Mouse (Mus musculus): ENCODE data around the gene Nbeal2.
"Not testable (repeated sequence)": the region's sequence is repeated elsewhere in the genome, so short reads cannot be mapped to it uniquely, and the experiment has no call there.

Nbeal2 gene

GRCm38 (mm10) chr9:110653655-110654461, at the start of gene Nbeal2:
Gene Nbeal2, minus strand, starts transcription at chr9:110654161.
- in situ Hi-C loops (cut with MboI; ENCODE audit: low sequenced_read_pairs): no loop called here

- in situ Hi-C loops (cut with MboI; ENCODE audit: low sequenced_read_pairs): no loop called here
Observed at GRCm38 (mm10) chr9:110702848-110703247, 48.9 kb upstream of the Nbeal2 start.

GRCm38 (mm10) chr9:110701114-110702032, 47.4 kb upstream of the Nbeal2 start:
- in situ Hi-C loops (cut with MboI; ENCODE audit: low sequenced_read_pairs): no loop called here

DNA sequence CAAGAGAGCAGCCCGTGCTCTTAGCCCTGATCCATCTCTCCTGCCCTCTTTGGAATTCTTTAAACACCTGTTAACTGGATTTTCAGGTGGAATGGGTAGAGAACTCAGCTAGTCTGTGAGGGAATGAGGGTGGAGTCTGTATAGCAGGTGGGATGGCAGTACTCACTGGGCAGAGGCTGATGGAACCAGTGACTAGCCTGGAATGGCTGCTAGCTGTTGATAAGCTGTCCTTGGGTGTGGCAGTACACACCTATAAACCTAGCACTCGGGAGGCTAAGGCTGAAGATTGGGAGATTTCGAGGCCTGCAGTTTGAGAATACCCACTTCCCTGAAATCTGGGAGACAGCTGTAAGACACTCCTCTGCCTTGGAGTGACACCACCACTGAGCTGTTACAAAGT, 45.6 kb upstream of the Nbeal2 start:
- in situ Hi-C loops (cut with MboI; ENCODE audit: low sequenced_read_pairs): no loop called here

DNA sequence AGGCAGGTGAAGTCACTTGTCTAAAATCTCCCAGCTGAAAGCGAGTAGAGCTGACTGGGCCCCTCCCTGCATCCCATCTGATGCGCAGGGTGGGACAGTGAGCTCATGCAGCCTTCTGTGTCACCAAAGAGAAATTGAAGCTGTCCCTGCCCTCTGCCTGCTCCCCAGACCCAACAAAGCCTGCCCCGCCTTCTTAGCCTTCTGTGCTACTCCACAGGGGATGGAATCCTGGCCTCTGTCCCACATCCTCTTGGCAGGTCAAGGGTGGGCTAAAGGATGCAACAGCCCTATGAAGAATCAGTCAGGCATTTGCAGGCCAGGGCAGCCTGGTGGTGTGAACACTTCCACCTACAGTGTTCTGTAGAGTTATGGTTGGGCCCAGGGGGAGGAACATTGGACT, 43.5 kb upstream of the Nbeal2 start:
- in situ Hi-C loops (cut with MboI; ENCODE audit: low sequenced_read_pairs): no loop called here

GRCm38 (mm10) chr9:110696427-110696826, 42.5 kb upstream of the Nbeal2 start:
- in situ Hi-C loops (cut with MboI; ENCODE audit: low sequenced_read_pairs): no loop called here

- in situ Hi-C loops (cut with MboI; ENCODE audit: low sequenced_read_pairs): no loop called here
Observed at GRCm38 (mm10) chr9:110695165-110695755, 41.3 kb upstream of the Nbeal2 start.

DNA sequence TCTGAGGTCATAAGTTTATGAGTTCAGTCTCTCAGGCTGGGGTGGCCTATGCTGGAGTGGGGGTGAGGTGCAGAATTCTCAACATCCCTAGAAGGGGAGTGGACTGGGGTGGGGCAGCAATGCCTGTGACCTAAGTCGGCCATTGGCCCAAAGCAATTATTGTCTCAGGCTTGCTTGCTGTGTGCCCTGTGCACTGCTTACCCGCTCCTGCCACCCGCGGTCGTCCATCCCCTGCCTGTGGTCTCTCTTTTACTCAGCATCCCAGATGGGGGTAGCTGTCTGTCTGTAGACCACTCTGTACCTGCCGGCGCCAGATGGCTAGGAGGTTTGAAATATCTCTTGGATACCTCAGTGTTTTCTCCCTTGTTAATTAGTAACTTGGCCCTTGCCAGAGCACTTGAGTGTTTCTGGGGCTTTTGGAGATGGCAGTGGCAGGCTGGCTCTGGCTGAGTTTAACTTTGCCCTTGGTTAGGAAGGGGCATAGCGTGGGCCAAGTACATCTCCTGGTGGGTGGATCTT, 35.4 kb upstream of the Nbeal2 start:
- in situ Hi-C loops (cut with MboI; ENCODE audit: low sequenced_read_pairs): no loop called here

- in situ Hi-C loops (cut with MboI; ENCODE audit: low sequenced_read_pairs): no loop called here
Observed at GRCm38 (mm10) chr9:110687846-110688245, 33.9 kb upstream of the Nbeal2 start.

- in situ Hi-C loops (cut with MboI; ENCODE audit: low sequenced_read_pairs): no loop called here
Observed at GRCm38 (mm10) chr9:110687061-110687460, 33.1 kb upstream of the Nbeal2 start.

DNA sequence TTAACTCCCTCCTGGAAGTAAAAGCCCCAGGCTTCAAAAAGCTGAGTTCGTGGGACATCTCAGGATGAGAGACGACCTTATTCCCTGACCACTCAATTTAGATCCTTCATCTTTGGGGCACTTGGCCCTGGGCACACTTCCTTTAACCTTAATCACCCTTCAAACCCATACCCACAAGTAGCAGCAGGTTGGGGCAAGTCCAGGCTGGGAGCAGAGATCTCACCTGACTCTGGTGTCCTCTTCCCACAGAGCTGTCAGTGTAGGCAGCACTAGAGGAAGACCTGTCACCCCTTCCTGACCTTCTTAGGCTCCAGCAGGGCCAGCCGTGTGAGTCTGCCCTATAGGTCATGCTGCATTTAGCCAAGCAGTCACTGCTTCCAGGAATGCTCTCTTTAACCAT, 32.5 kb upstream of the Nbeal2 start:
- in situ Hi-C loops (cut with MboI; ENCODE audit: low sequenced_read_pairs): no loop called here

- in situ Hi-C loops (cut with MboI; ENCODE audit: low sequenced_read_pairs): no loop called here
Observed at GRCm38 (mm10) chr9:110685591-110685990, 31.6 kb upstream of the Nbeal2 start.

DNA sequence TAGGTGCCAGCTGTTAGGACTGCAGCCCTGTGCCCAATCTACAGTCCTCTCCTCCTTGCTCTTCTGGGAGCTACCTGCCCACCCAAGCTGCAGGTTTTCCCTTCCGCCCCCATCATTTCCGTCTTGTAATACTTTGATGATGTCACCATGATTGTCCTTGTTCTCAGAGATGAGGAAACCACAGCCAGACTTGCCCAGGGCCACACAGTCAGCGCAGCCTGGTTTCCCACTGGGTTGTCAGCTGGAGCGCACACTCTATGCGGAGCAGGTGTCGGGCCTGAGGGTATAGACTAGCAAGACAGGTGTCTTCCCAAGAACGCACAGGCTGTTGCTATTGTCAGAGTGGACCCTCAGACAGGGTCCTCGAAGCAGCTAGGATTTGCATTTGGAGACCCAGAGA, 31.2 kb upstream of the Nbeal2 start:
- in situ Hi-C loops (cut with MboI; ENCODE audit: low sequenced_read_pairs): no loop called here

- in situ Hi-C loops (cut with MboI; ENCODE audit: low sequenced_read_pairs): no loop called here
Observed at GRCm38 (mm10) chr9:110684100-110684831, 30.3 kb upstream of the Nbeal2 start.

- in situ Hi-C loops (cut with MboI; ENCODE audit: low sequenced_read_pairs): no loop called here
Observed at GRCm38 (mm10) chr9:110683574-110684099, 29.7 kb upstream of the Nbeal2 start.

DNA sequence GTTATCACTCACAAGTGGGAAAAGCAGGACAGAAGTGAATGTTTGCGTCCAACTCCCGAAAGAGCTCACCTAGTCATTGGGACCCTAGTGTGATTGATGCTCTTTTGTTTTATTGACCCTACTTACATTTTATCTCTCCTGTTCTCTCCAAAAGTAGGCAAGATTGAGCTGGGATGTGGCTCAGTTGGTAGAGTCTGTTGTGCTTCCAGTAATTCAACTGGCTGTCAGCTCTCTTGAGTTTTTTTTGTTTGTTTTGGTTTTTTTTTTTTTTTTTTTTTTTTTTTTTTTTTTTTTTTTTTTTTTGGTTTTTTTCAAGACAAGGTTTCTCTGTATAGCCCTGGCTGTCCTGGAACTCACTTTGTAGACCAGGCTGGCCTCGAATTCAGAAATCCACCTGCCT, 28.7 kb upstream of the Nbeal2 start:
- in situ Hi-C loops (cut with MboI; ENCODE audit: low sequenced_read_pairs): not testable (repeated sequence)

- in situ Hi-C loops (cut with MboI; ENCODE audit: low sequenced_read_pairs): no loop called here
Observed at GRCm38 (mm10) chr9:110682255-110682654, 28.3 kb upstream of the Nbeal2 start.

DNA sequence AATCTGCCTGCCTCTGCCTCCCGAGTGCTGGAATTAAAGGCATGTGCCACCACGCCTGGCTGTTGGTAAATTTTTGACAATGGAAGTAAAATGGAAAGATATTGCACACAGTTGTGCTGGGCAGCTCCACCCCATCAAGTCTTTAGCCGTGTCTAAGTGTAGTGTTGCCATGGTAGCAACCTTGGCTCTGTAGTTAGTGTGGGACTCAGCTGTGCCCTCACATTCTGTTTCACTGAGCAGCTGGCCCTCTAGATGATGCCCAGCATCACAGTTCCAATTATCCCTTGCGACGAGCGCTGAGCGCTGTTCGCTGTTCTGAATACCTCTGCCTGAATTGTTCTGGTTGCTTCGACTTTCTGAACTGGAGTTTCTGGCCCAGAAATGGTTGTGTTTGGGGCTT, 27.9 kb upstream of the Nbeal2 start:
- in situ Hi-C loops (cut with MboI; ENCODE audit: low sequenced_read_pairs): no loop called here

DNA sequence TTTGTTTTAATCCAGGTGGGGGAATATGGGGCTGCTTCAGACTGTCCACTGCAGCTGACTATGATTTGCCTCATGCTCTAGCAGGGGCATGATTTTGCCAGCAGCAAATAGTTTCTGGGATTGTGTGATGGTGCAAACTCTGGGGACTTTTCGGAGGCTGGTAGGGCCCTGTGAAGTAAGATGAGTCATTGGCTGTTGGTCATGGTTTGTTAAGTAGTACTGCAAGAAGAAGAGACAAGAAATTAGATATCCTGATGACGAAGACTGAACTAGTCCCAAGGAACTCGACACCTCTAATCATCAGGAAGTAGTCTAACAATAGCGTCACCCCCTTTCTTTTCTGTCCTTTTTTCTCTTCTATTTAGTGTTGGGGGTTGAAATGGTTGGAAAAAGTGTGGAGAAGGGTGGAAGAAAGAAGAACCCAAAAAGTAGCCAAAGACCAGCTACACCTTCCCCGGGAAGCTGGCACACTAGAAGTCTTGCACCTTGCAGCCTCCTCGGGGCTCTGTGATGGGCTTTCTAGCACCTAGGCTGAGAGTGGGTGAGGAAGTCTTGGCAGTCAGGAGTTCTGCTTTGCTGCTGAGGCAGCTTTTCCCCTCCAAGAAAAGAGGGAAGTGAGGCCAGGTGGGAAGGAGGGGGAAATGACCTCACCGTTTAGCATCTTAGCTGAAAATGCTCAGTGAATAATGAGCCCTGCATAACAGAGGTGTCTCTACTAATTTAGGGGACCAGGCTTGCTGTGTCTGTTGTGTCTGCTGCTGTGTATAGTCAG, 27.0 kb upstream of the Nbeal2 start:
- in situ Hi-C loops (cut with MboI; ENCODE audit: low sequenced_read_pairs): no loop called here

GRCm38 (mm10) chr9:110678886-110679285, 24.9 kb upstream of the Nbeal2 start:
- in situ Hi-C loops (cut with MboI; ENCODE audit: low sequenced_read_pairs): no loop called here

Data from CH12F3 (cell line).